Mouse (Mus musculus): ENCODE data around the gene Bclaf1. TPM values are rescaled to one million over a fixed set of nuclear protein-coding genes. Genes with fewer than 3 reads are reported as not detected.

Bclaf1 gene
- polyA plus RNA-seq (2011; ENCODE audit: insufficient read depth, insufficient read length, low read depth, missing spikeins) = 234 and 236 TPM in 2 replicates

DNA sequence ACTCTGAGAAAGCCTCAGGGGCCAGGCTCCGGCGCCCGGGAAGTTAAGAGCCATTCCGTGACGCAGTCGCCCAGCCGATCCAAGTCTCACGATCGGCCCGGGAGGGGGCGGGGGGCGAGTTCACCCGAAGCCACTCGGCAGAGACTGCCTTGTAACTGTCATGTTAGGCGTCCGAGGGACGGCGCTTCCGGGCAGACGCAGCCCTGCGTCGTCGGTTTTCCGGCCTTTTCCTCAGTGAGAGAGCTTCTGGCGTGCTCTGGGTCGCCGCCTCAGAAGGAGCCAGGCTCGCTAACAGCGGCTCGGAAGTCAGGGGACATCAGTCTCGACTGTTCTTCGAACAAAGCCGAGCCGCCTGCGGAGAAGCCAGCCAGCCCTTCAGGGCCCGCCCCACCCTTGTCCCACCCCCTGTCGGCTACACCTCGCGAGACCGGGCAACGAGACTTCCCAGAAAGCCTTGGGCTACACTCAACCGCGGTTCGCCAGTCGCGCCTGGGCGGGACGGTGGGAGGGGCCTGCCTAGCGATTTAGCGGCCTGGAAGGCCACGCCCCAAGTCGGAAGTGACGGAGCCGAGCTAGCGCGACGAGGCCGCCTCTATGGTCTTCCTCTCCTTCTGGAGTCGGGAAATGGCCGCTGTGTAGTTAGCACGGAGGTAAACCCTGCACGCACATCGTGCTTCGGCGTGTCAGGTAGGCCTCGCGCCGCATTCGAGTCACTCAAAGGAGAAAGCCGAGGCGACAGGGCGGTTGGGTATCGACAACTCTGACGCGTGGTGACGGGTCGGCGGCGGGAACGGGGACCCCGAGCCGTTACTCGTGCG is at the start of gene Bclaf1:
Bclaf1 (plus strand) TSS at position 552 of the 818 bp plus-strand sequence.
- TF ChIP-seq EP300 (IDR thresholded peaks at IDR 0.05; ENCODE audit: insufficient read depth, low read depth, low read length) = no peak
- TF ChIP-seq POLR2A (IDR thresholded peaks at IDR 0.05; ENCODE audit: insufficient read depth, low read length) = peak; percentile 82
- Histone ChIP-seq H3K4me3 (ENCODE audit: low read depth, low read length) (peak within 1 kb of the TSS; percentile 88), H3K4me1 (ENCODE audit: control insufficient read depth, insufficient read depth, low read length) (no peaks in the 10 kb centered on the region), H3K9me3 (replicated peaks; ENCODE audit: control insufficient read depth, insufficient read depth, low read length, poor library complexity, severe bottlenecking) (no peaks in the 10 kb centered on the region), H3K9ac (ENCODE audit: low read depth, poor library complexity, severe bottlenecking) (peak within 1 kb of the TSS; percentile 88), H3K27ac (ENCODE audit: insufficient read depth, low read length) (peak within 1 kb of the TSS; percentile 92), H3K27me3 (ENCODE audit: control insufficient read depth, insufficient read depth, low read length, poor library complexity, severe bottlenecking) (no peaks in the 10 kb centered on the region), H3K36me3 (ENCODE audit: control insufficient read depth, insufficient read depth, low read length, poor library complexity, severe bottlenecking) (peaks cover 2% of the 10 kb centered on the region; the same call in 1 of the 2 replicates)

DNA sequence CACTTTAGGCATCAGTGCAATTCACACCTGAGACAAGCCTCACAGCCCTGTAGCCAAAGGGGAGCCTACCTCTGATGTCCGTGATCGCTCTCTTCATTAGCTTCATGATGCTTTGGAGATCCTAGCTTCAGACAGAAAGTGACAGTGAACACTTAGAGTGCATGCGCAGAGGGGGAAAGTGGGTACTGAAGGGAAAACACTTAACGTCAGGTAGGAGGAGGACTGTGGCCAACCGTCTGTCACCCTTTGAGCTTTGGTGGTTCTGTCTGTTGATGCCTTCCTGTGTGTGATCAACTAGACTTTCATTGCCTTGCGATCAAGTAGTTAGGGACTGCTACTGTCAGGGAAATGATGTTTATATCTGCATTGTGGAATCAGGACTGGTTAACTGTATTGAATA is 49.4 kb upstream of the Bclaf1 start:
- Histone ChIP-seq H3K9me3 (replicated peaks; ENCODE audit: control insufficient read depth, insufficient read depth, low read length, poor library complexity, severe bottlenecking) (no peaks in the 10 kb centered on the region), H3K9ac (ENCODE audit: low read depth, poor library complexity, severe bottlenecking) (no peak overlapping the region), H3K36me3 (ENCODE audit: control insufficient read depth, insufficient read depth, low read length, poor library complexity, severe bottlenecking) (no peaks in the 10 kb centered on the region), H3K4me1 (ENCODE audit: control insufficient read depth, insufficient read depth, low read length) (no peaks in the 10 kb centered on the region), H3K27me3 (ENCODE audit: control insufficient read depth, insufficient read depth, low read length, poor library complexity, severe bottlenecking) (no peaks in the 10 kb centered on the region), H3K4me3 (ENCODE audit: low read depth, low read length) (no peak overlapping the region), H3K27ac (ENCODE audit: insufficient read depth, low read length) (no peak overlapping the region)
- TF ChIP-seq POLR2A (IDR thresholded peaks at IDR 0.05; ENCODE audit: insufficient read depth, low read length) (no peak), EP300 (IDR thresholded peaks at IDR 0.05; ENCODE audit: insufficient read depth, low read depth, low read length) (no peak), CTCF (IDR thresholded peaks at IDR 0.05; ENCODE audit: low read depth, low read length) (no peak)

DNA sequence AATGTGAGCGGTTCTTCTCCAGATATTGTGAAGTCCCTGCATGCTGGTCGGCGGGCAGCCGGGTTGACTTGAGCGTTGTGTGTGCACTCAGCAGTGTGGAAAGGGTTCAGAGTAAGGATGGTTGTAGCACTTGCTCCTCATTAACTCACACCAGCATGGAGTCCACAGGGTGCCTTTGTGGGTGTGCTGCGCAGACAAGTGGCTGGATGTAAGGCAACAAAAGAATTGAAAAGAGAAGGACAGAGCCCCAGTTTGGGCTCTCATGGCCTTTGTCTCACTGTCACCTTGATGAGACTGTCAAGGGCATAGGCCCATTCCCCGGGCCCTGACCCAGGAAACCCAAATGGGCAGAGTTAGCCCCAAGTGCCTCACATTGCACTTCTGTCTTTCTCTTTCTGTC is 47.8 kb upstream of the Bclaf1 start:
- TF ChIP-seq POLR2A (IDR thresholded peaks at IDR 0.05; ENCODE audit: insufficient read depth, low read length) (no peak), EP300 (IDR thresholded peaks at IDR 0.05; ENCODE audit: insufficient read depth, low read depth, low read length) (peak; percentile 64), CTCF (IDR thresholded peaks at IDR 0.05; ENCODE audit: low read depth, low read length) (no peak)
- Histone ChIP-seq H3K27ac (ENCODE audit: insufficient read depth, low read length) (no peak overlapping the region), H3K9me3 (replicated peaks; ENCODE audit: control insufficient read depth, insufficient read depth, low read length, poor library complexity, severe bottlenecking) (no peaks in the 10 kb centered on the region), H3K36me3 (ENCODE audit: control insufficient read depth, insufficient read depth, low read length, poor library complexity, severe bottlenecking) (peaks cover 7% of the 10 kb centered on the region; the same call in 1 of the 2 replicates), H3K4me1 (ENCODE audit: control insufficient read depth, insufficient read depth, low read length) (no peaks in the 10 kb centered on the region), H3K9ac (ENCODE audit: low read depth, poor library complexity, severe bottlenecking) (no peak overlapping the region), H3K27me3 (ENCODE audit: control insufficient read depth, insufficient read depth, low read length, poor library complexity, severe bottlenecking) (no peaks in the 10 kb centered on the region), H3K4me3 (ENCODE audit: low read depth, low read length) (no peak overlapping the region)

- TF ChIP-seq EP300 (IDR thresholded peaks at IDR 0.05; ENCODE audit: insufficient read depth, low read depth, low read length) (no peak), POLR2A (IDR thresholded peaks at IDR 0.05; ENCODE audit: insufficient read depth, low read length) (no peak), CTCF (IDR thresholded peaks at IDR 0.05; ENCODE audit: low read depth, low read length) (no peak)
- Histone ChIP-seq H3K27me3 (ENCODE audit: control insufficient read depth, insufficient read depth, low read length, poor library complexity, severe bottlenecking) (no peaks in the 10 kb centered on the region), H3K4me1 (ENCODE audit: control insufficient read depth, insufficient read depth, low read length) (no peaks in the 10 kb centered on the region), H3K4me3 (ENCODE audit: low read depth, low read length) (no peak overlapping the region), H3K27ac (ENCODE audit: insufficient read depth, low read length) (no peak overlapping the region), H3K36me3 (ENCODE audit: control insufficient read depth, insufficient read depth, low read length, poor library complexity, severe bottlenecking) (peaks cover 10% of the 10 kb centered on the region; the same call in 1 of the 2 replicates), H3K9me3 (replicated peaks; ENCODE audit: control insufficient read depth, insufficient read depth, low read length, poor library complexity, severe bottlenecking) (no peaks in the 10 kb centered on the region), H3K9ac (ENCODE audit: low read depth, poor library complexity, severe bottlenecking) (no peak overlapping the region)
Measured at GRCm38 (mm10) chr10:20267032-20267431, 45.2 kb upstream of the Bclaf1 start.

- Histone ChIP-seq H3K9me3 (replicated peaks; ENCODE audit: control insufficient read depth, insufficient read depth, low read length, poor library complexity, severe bottlenecking) (no peaks in the 10 kb centered on the region), H3K4me3 (ENCODE audit: low read depth, low read length) (no peak overlapping the region), H3K27me3 (ENCODE audit: control insufficient read depth, insufficient read depth, low read length, poor library complexity, severe bottlenecking) (no peaks in the 10 kb centered on the region), H3K4me1 (ENCODE audit: control insufficient read depth, insufficient read depth, low read length) (no peaks in the 10 kb centered on the region), H3K9ac (ENCODE audit: low read depth, poor library complexity, severe bottlenecking) (no peak overlapping the region), H3K36me3 (ENCODE audit: control insufficient read depth, insufficient read depth, low read length, poor library complexity, severe bottlenecking) (peaks cover 10% of the 10 kb centered on the region; the same call in 1 of the 2 replicates), H3K27ac (ENCODE audit: insufficient read depth, low read length) (no peak overlapping the region)
- TF ChIP-seq CTCF (IDR thresholded peaks at IDR 0.05; ENCODE audit: low read depth, low read length) (no peak), EP300 (IDR thresholded peaks at IDR 0.05; ENCODE audit: insufficient read depth, low read depth, low read length) (no peak), POLR2A (IDR thresholded peaks at IDR 0.05; ENCODE audit: insufficient read depth, low read length) (no peak)
Measured at GRCm38 (mm10) chr10:20268945-20269344, 43.3 kb upstream of the Bclaf1 start.

- no peaks in the 10 kb centered on the region for H3K9me3 ChIP-seq (replicated peaks; ENCODE audit: control insufficient read depth, insufficient read depth, low read length, poor library complexity, severe bottlenecking)
- H3K9ac ChIP-seq (ENCODE audit: low read depth, poor library complexity, severe bottlenecking) = no peak overlapping the region
- no peak overlapping the region for H3K27ac ChIP-seq (ENCODE audit: insufficient read depth, low read length)
- H3K27me3 ChIP-seq (ENCODE audit: control insufficient read depth, insufficient read depth, low read length, poor library complexity, severe bottlenecking) = no peaks in the 10 kb centered on the region
- no peak for TF ChIP-seq CTCF (IDR thresholded peaks at IDR 0.05; ENCODE audit: low read depth, low read length)
- no peak for TF ChIP-seq POLR2A (IDR thresholded peaks at IDR 0.05; ENCODE audit: insufficient read depth, low read length)
- TF ChIP-seq EP300 (IDR thresholded peaks at IDR 0.05; ENCODE audit: insufficient read depth, low read depth, low read length) = no peak
- no peak overlapping the region for H3K4me3 ChIP-seq (ENCODE audit: low read depth, low read length)
- peaks cover 27% of the 10 kb centered on the region for H3K36me3 ChIP-seq (ENCODE audit: control insufficient read depth, insufficient read depth, low read length, poor library complexity, severe bottlenecking)
- no peaks in the 10 kb centered on the region for H3K4me1 ChIP-seq (ENCODE audit: control insufficient read depth, insufficient read depth, low read length)
Measured at GRCm38 (mm10) chr10:20272380-20272779, 39.9 kb upstream of the Bclaf1 start.

Measured in ES-Bruce4 (cell line).